Mouse (Mus musculus) liver, postnatal 0 days (tissue): ENCODE measurements around the gene Hmgcll1. TPM values are rescaled to one million over a fixed set of nuclear protein-coding genes. Genes with fewer than 3 reads are reported as not detected.
"Not testable (repeated sequence)": the region's sequence is repeated elsewhere in the genome, so short reads cannot be mapped to it uniquely, and the experiment has no call there.

Experiments used
- ATAC-seq: fragments of 200-750 bp; cut with Nextera tagmentation; 2 replicates; pipeline ENCODE4 v1.8.0; 2017; ENCODE audit warnings: mild to moderate bottlenecking, moderate library complexity
- DNase-seq: peaks from one replicate; pipeline ENCODE4 v3.0.0-alpha.2; 2016
- H3K27ac ChIP-seq: fragments of 300-500 bp; sonication (generic); 2 replicates; pipeline ENCODE4 v1.5.1; 2014; ENCODE audit warnings: antibody characterized with exemption, moderate library complexity, mild to moderate bottlenecking, low read depth
- H3K27me3 ChIP-seq: fragments of 300-500 bp; sonication (generic); 2 replicates; pipeline ENCODE4 v1.6.1; 2014; ENCODE audit warnings: low read length, control low read depth, mixed read lengths; ENCODE audit not compliant: insufficient read depth
- H3K36me3 ChIP-seq: fragments of 300-500 bp; sonication (generic); replicated peaks from 2 replicates; pipeline ENCODE4 v1.6.1; 2014; ENCODE audit warnings: mild to moderate bottlenecking, control low read depth, low read length, moderate library complexity, mixed read lengths; ENCODE audit not compliant: insufficient read depth
- H3K4me1 ChIP-seq: fragments of 300-500 bp; sonication (generic); 2 replicates; pipeline ENCODE4 v1.6.1; 2014; ENCODE audit warnings: antibody characterized with exemption, mild to moderate bottlenecking, control low read depth; ENCODE audit not compliant: insufficient read depth
- H3K4me2 ChIP-seq: fragments of 300-500 bp; sonication (generic); 2 replicates; pipeline ENCODE4 v1.6.1; 2014; ENCODE audit warnings: low read depth, mild to moderate bottlenecking, low read length, moderate library complexity, mixed read lengths
- H3K4me3 ChIP-seq: fragments of 300-500 bp; sonication (generic); 2 replicates; pipeline ENCODE4 v1.5.1; 2014; ENCODE audit warnings: low read depth, low read length
- H3K9ac ChIP-seq: fragments of 300-500 bp; sonication (generic); replicated peaks from 2 replicates; pipeline ENCODE4 v1.6.1; 2014; ENCODE audit warnings: mild to moderate bottlenecking, moderate library complexity
- H3K9me3 ChIP-seq: fragments of 300-500 bp; sonication (generic); 2 replicates; pipeline ENCODE4 v1.6.1; 2016; ENCODE audit warnings: mild to moderate bottlenecking, control low read depth, low read length, mixed read lengths
- CTCF ChIP-seq: sonication (generic); IDR thresholded peaks from 2 replicates; pipeline ENCODE4 v1.5.1; 2016; ENCODE audit warnings: antibody characterized with exemption, low read depth
- EP300 ChIP-seq: IDR thresholded peaks from 2 replicates; pipeline ENCODE4 v1.6.1; 2016; ENCODE audit warnings: antibody characterized with exemption, low read depth, mild to moderate bottlenecking
- WGBS: fragments of 180-500 bp; shearing (Covaris S2); extraction: QIAGEN DNeasy Blood & Tissue Kit; methylation state at CpG from one replicate; pipeline ENCODE4 v1.1.7; 2014; ENCODE audit not compliant: insufficient replicate concordance; 5-methylcytosine and 5-hydroxymethylcytosine counted together
- polyA plus RNA-seq: library from polyadenylated mRNA; unstranded; fragments of >200 nt; fragmentation: Nextera tagmentation; extraction: Ambion mirVana; gene quantifications from 2 replicates; pipeline ENCODE4 v1.2.1, GENCODE M21; 2015

Gene Hmgcll1
- polyA plus RNA-seq, 1 experiment from 2014 or later, result 0.35 TPM

- WGBS, result 65% methylated on average over 2 of the region's 2 CpGs
- Histone ChIP-seq H3K36me3 (no peaks in the 10 kb centered on the region), H3K4me1 (no peaks in the 10 kb centered on the region), H3K9ac (no peak overlapping the region), H3K4me3 (no peak overlapping the region), H3K27ac (no peak overlapping the region), H3K9me3 (no peaks in the 10 kb centered on the region), H3K4me2 (no peak overlapping the region), H3K27me3 (no peaks in the 10 kb centered on the region)
- DNase-seq (no peak), ATAC-seq (no peak)
- TF ChIP-seq CTCF, result no peak
- TF ChIP-seq EP300, result no peak
These were observed 76.9 kb downstream of the Hmgcll1 start for GRCm38 (mm10) chr9:76091561-76091960.

GRCm38 (mm10) chr9:76097221-76097620 lies 82.6 kb downstream of the Hmgcll1 start:
- no peak overlapping the region for H3K4me3 ChIP-seq
- no peaks in the 10 kb centered on the region for H3K4me1 ChIP-seq
- no peaks in the 10 kb centered on the region for H3K36me3 ChIP-seq
- H3K27ac ChIP-seq, result no peak overlapping the region
- 88% methylated on average over 5 of the region's 5 CpGs for WGBS
- H3K9ac ChIP-seq, result no peak overlapping the region
- no peaks in the 10 kb centered on the region for H3K27me3 ChIP-seq
- H3K4me2 ChIP-seq, result no peak overlapping the region
- no peak for ATAC-seq
- H3K9me3 ChIP-seq, result no peaks in the 10 kb centered on the region
- no peak for DNase-seq
- TF ChIP-seq EP300 (no peak), CTCF (no peak)

GRCm38 (mm10) chr9:76099981-76100380 lies 85.3 kb downstream of the Hmgcll1 start:
- WGBS, result 77% methylated on average over 3 of the region's 3 CpGs

GRCm38 (mm10) chr9:76104416-76104815 lies 89.8 kb downstream of the Hmgcll1 start:
- not testable (repeated sequence) for H3K4me2 ChIP-seq, ATAC-seq, H3K36me3 ChIP-seq, H3K4me1 ChIP-seq, H3K9me3 ChIP-seq, H3K9ac ChIP-seq, H3K27me3 ChIP-seq, H3K27ac ChIP-seq, DNase-seq, H3K4me3 ChIP-seq
- 50% methylated on average over 1 of the region's 1 CpGs for WGBS

More at GRCm38 (mm10) chr9:76099981-76100380, 85.3 kb downstream of the Hmgcll1 start:
- Histone ChIP-seq H3K4me2 (no peak overlapping the region), H3K27ac (no peak overlapping the region), H3K36me3 (no peaks in the 10 kb centered on the region), H3K4me3 (no peak overlapping the region), H3K27me3 (no peaks in the 10 kb centered on the region), H3K9ac (no peak overlapping the region), H3K4me1 (no peaks in the 10 kb centered on the region), H3K9me3 (no peaks in the 10 kb centered on the region)
- DNase-seq (no peak), ATAC-seq (no peak)
- TF ChIP-seq CTCF (no peak), EP300 (no peak)

GRCm38 (mm10) chr9:76104846-76105245 lies 90.2 kb downstream of the Hmgcll1 start:
- WGBS, result 82% methylated on average over 5 of the region's 5 CpGs
- no peak overlapping the region for H3K9ac ChIP-seq
- H3K4me3 ChIP-seq, result no peak overlapping the region
- no peaks in the 10 kb centered on the region for H3K4me1 ChIP-seq
- no peak overlapping the region for H3K4me2 ChIP-seq
- no peaks in the 10 kb centered on the region for H3K36me3 ChIP-seq
- ATAC-seq (no peak), DNase-seq (no peak)
- H3K9me3 ChIP-seq, result no peaks in the 10 kb centered on the region
- H3K27ac ChIP-seq, result no peak overlapping the region
- no peaks in the 10 kb centered on the region for H3K27me3 ChIP-seq
- TF ChIP-seq CTCF (no peak), EP300 (no peak)

- DNase-seq, result peak; percentile 59
- H3K4me1 ChIP-seq, ATAC-seq: not testable (repeated sequence)
These were observed 108.2 kb downstream of the Hmgcll1 start for GRCm38 (mm10) chr9:76122888-76123287.

GRCm38 (mm10) chr9:76124249-76124648 lies 109.6 kb downstream of the Hmgcll1 start:
- H3K4me1 ChIP-seq, result no peaks in the 10 kb centered on the region
- no peak overlapping the region for H3K4me2 ChIP-seq
- H3K36me3 ChIP-seq, result no peaks in the 10 kb centered on the region
- no peak overlapping the region for H3K4me3 ChIP-seq
- no peak overlapping the region for H3K27ac ChIP-seq
- TF ChIP-seq EP300 (no peak), CTCF (no peak)
- H3K9ac ChIP-seq, result no peak overlapping the region
- DNase-seq (no peak), ATAC-seq (no peak)
- no peaks in the 10 kb centered on the region for H3K9me3 ChIP-seq
- no peaks in the 10 kb centered on the region for H3K27me3 ChIP-seq
- 54% methylated on average over 4 of the region's 4 CpGs for WGBS

More at GRCm38 (mm10) chr9:76122888-76123287, 108.2 kb downstream of the Hmgcll1 start:
- not testable (repeated sequence) for H3K36me3 ChIP-seq, H3K4me2 ChIP-seq, H3K9ac ChIP-seq, H3K4me3 ChIP-seq, H3K27ac ChIP-seq, H3K9me3 ChIP-seq, H3K27me3 ChIP-seq
- TF ChIP-seq CTCF, result peak; percentile 73
- 2% methylated on average over 2 of the region's 2 CpGs for WGBS
